Mouse (Mus musculus) layer of hippocampus, adult 2 months (tissue): ENCODE results near the gene Ctf1. TPM values are rescaled to one million over a fixed set of nuclear protein-coding genes. Genes with fewer than 3 reads are reported as not detected.
A peak's percentile ranks its signal among the peaks of the same experiment; 100 is the strongest.

Experiments used
- DNase-seq, 2 experiments: peaks; one replicate each; pipeline ENCODE4 v3.0.0; 2022; ENCODE audit warnings: low spot score in 2 of 2
- H3K27ac ChIP-seq: fragments of 200-600 bp; 2 replicates; pipeline ENCODE4 v1.8.1; 2022
- H3K4me3 ChIP-seq: fragments of 200-600 bp; 2 replicates; pipeline ENCODE4 v1.8.1; 2022; ENCODE audit warnings: mild to moderate bottlenecking
- CTCF ChIP-seq: fragments of 200-600 bp; conservative IDR thresholded peaks from 2 replicates; pipeline ENCODE4 v1.8.1; 2022; ENCODE audit warnings: antibody characterized with exemption, mild to moderate bottlenecking, moderate library complexity
- total RNA-seq, 2 experiments: library from RNA; stranded (reverse); gene quantifications; 2 replicates each; pipeline ENCODE4 v1.2.3; 2021

Ctf1 gene
- total RNA-seq, 2 experiments from 2014 or later: 1.9 to 3.1 TPM

- Histone ChIP-seq H3K27ac (no peak overlapping the region), H3K4me3 (no peak overlapping the region)
- no peak for DNase-seq
- TF ChIP-seq CTCF: no peak
Measured at GRCm38 (mm10) chr7:127703561-127704178, 8.9 kb upstream of the Ctf1 start.

- H3K4me3 ChIP-seq: no peak overlapping the region
- H3K27ac ChIP-seq: no peak overlapping the region
- DNase-seq: no peak
- no peak for TF ChIP-seq CTCF
Measured at GRCm38 (mm10) chr7:127704598-127704997, 7.9 kb upstream of the Ctf1 start.

GRCm38 (mm10) chr7:127705706-127706105 lies 6.8 kb upstream of the Ctf1 start:
- no peak for DNase-seq
- Histone ChIP-seq H3K4me3 (no peak overlapping the region), H3K27ac (no peak overlapping the region)
- no peak for TF ChIP-seq CTCF

- H3K27ac ChIP-seq: peak overlapping the region; percentile 92
- H3K4me3 ChIP-seq: peak overlapping the region; percentile 84
- DNase-seq: no peak
- TF ChIP-seq CTCF: no peak
Measured at GRCm38 (mm10) chr7:127707045-127707956, 5.2 kb upstream of the Ctf1 start.

- no peak for DNase-seq
- peak overlapping the region; percentile 84 for H3K4me3 ChIP-seq
- no peak for TF ChIP-seq CTCF
- peak overlapping the region; percentile 92 for H3K27ac ChIP-seq
Measured at GRCm38 (mm10) chr7:127707957-127708206, 4.7 kb upstream of the Ctf1 start.

- peak; percentile 81 to 85 for DNase-seq
- H3K4me3 ChIP-seq: peak within 1 kb of the TSS; percentile 84
- peak within 1 kb of the TSS; percentile 92 for H3K27ac ChIP-seq
- TF ChIP-seq CTCF: peak; percentile 74
Measured at GRCm38 (mm10) chr7:127708207-127709078, 4.1 kb upstream of the Ctf1 start, which contains the start of gene Bcl7c. Gene Bcl7c, minus strand, starts transcription at chr7:127708933.

GRCm38 (mm10) chr7:127709261-127709979 lies 3.1 kb upstream of the Ctf1 start:
- H3K4me3 ChIP-seq: peak overlapping the region; percentile 84
- peak overlapping the region; percentile 92; the same call in 1 of the 2 replicates for H3K27ac ChIP-seq
- TF ChIP-seq CTCF: no peak
- DNase-seq: no peak

GRCm38 (mm10) chr7:127711031-127711430 lies 1.5 kb upstream of the Ctf1 start:
- Histone ChIP-seq H3K27ac (no peak overlapping the region), H3K4me3 (no peak overlapping the region)
- no peak for TF ChIP-seq CTCF
- DNase-seq: no peak

GRCm38 (mm10) chr7:127711456-127711855 lies 1.1 kb upstream of the Ctf1 start:
- Histone ChIP-seq H3K27ac (no peak overlapping the region), H3K4me3 (no peak overlapping the region)
- TF ChIP-seq CTCF: no peak
- DNase-seq: no peak

- no peak for TF ChIP-seq CTCF
- DNase-seq: no peak
- Histone ChIP-seq H3K4me3 (no peak overlapping the region), H3K27ac (no peak overlapping the region)
Measured at GRCm38 (mm10) chr7:127714816-127715215, 2.3 kb downstream of the Ctf1 start.

GRCm38 (mm10) chr7:127716992-127717391 lies 4.5 kb downstream of the Ctf1 start:
- TF ChIP-seq CTCF: peak; percentile 80
- peak in 1 of 2 experiments; percentile 47 for DNase-seq
- H3K4me3 ChIP-seq: peak overlapping the region; percentile 52
- H3K27ac ChIP-seq: peak overlapping the region; percentile 36; the same call in 1 of the 2 replicates

GRCm38 (mm10) chr7:127718339-127718738 lies 5.8 kb downstream of the Ctf1 start:
- TF ChIP-seq CTCF: no peak
- Histone ChIP-seq H3K4me3 (no peak overlapping the region), H3K27ac (no peak overlapping the region)
- no peak for DNase-seq

- no peak for TF ChIP-seq CTCF
- H3K4me3 ChIP-seq: no peak overlapping the region
- H3K27ac ChIP-seq: no peak overlapping the region
- no peak for DNase-seq
Measured at GRCm38 (mm10) chr7:127719258-127719657, 6.7 kb downstream of the Ctf1 start.
